Mouse (Mus musculus): Measurements from ENCODE around the gene Tmem204. TPM values are rescaled to one million over a fixed set of nuclear protein-coding genes. Genes with fewer than 3 reads are reported as not detected.

The Tmem204 gene
- polyA plus RNA-seq, 1 experiment from 2014 or later = 29.8 TPM

GRCm38 (mm10) chr17:25111739-25112422 is 28.5 kb upstream of the Tmem204 start:
- no peak overlapping the region for H3K9ac ChIP-seq
- peaks cover 57% of the 10 kb centered on the region for H3K36me3 ChIP-seq
- no peak for ATAC-seq (ENCODE audit: insufficient number of reproducible peaks, low FRiP score, low TSS enrichment, low read depth)

GRCm38 (mm10) chr17:25111220-25111619 is 27.8 kb upstream of the Tmem204 start:
- Histone ChIP-seq H3K4me1 (peaks cover 11% of the 10 kb centered on the region), H3K4me2 (replicated peaks) (no peak overlapping the region), H3K36me3 (peaks cover 64% of the 10 kb centered on the region), H3K27me3 (no peaks in the 10 kb centered on the region), H3K4me3 (replicated peaks) (no peak overlapping the region), H3K27ac (replicated peaks) (no peak overlapping the region), H3K9ac (no peak overlapping the region), H3K9me3 (replicated peaks) (no peaks in the 10 kb centered on the region)
- 93% methylated on average over 5 of the region's 5 CpGs for WGBS
- ATAC-seq (ENCODE audit: insufficient number of reproducible peaks, low FRiP score, low TSS enrichment, low read depth) = no peak

More at GRCm38 (mm10) chr17:25111739-25112422, 28.5 kb upstream of the Tmem204 start:
- H3K4me2 ChIP-seq (replicated peaks) = no peak overlapping the region
- H3K9me3 ChIP-seq (replicated peaks) = no peaks in the 10 kb centered on the region
- no peak overlapping the region for H3K27ac ChIP-seq (replicated peaks)
- no peaks in the 10 kb centered on the region for H3K27me3 ChIP-seq
- WGBS = 78% methylated on average over 8 of the region's 8 CpGs
- no peak overlapping the region for H3K4me3 ChIP-seq (replicated peaks)
- peaks cover 14% of the 10 kb centered on the region for H3K4me1 ChIP-seq

- Histone ChIP-seq H3K4me2 (replicated peaks) (no peak overlapping the region), H3K36me3 (peaks cover 70% of the 10 kb centered on the region), H3K9me3 (replicated peaks) (no peaks in the 10 kb centered on the region), H3K9ac (no peak overlapping the region), H3K27me3 (no peaks in the 10 kb centered on the region), H3K4me1 (peaks cover 7% of the 10 kb centered on the region), H3K27ac (replicated peaks) (no peak overlapping the region), H3K4me3 (replicated peaks) (no peak overlapping the region)
- ATAC-seq (ENCODE audit: insufficient number of reproducible peaks, low FRiP score, low TSS enrichment, low read depth) = no peak
- 88% methylated on average over 6 of the region's 6 CpGs for WGBS
Measured at GRCm38 (mm10) chr17:25110590-25110989, 27.2 kb upstream of the Tmem204 start.

- H3K27ac ChIP-seq (replicated peaks) = no peak overlapping the region
- H3K4me3 ChIP-seq (replicated peaks) = no peak overlapping the region
- H3K9ac ChIP-seq = no peak overlapping the region
- no peak for ATAC-seq (ENCODE audit: insufficient number of reproducible peaks, low FRiP score, low TSS enrichment, low read depth)
- no peaks in the 10 kb centered on the region for H3K9me3 ChIP-seq (replicated peaks)
- peaks cover 80% of the 10 kb centered on the region for H3K36me3 ChIP-seq
- H3K4me1 ChIP-seq = peaks cover 2% of the 10 kb centered on the region
- no peak overlapping the region for H3K4me2 ChIP-seq (replicated peaks)
- WGBS = 80% methylated on average over 2 of the region's 2 CpGs
- no peaks in the 10 kb centered on the region for H3K27me3 ChIP-seq
Measured at GRCm38 (mm10) chr17:25109578-25109977, 26.2 kb upstream of the Tmem204 start.

GRCm38 (mm10) chr17:25107786-25108185 is 24.4 kb upstream of the Tmem204 start:
- WGBS = 95% methylated on average over 7 of the region's 16 CpGs
- Histone ChIP-seq H3K4me3 (replicated peaks) (no peak overlapping the region), H3K4me2 (replicated peaks) (no peak overlapping the region), H3K9ac (no peak overlapping the region), H3K27me3 (no peaks in the 10 kb centered on the region), H3K9me3 (replicated peaks) (no peaks in the 10 kb centered on the region), H3K4me1 (no peaks in the 10 kb centered on the region), H3K27ac (replicated peaks) (no peak overlapping the region), H3K36me3 (peaks cover 86% of the 10 kb centered on the region)
- ATAC-seq (ENCODE audit: insufficient number of reproducible peaks, low FRiP score, low TSS enrichment, low read depth) = no peak

- Histone ChIP-seq H3K27me3 (no peaks in the 10 kb centered on the region), H3K4me2 (replicated peaks) (no peak overlapping the region), H3K4me1 (no peaks in the 10 kb centered on the region), H3K9me3 (replicated peaks) (no peaks in the 10 kb centered on the region), H3K36me3 (peaks cover 85% of the 10 kb centered on the region), H3K9ac (no peak overlapping the region), H3K4me3 (replicated peaks) (no peak overlapping the region), H3K27ac (replicated peaks) (no peak overlapping the region)
- ATAC-seq (ENCODE audit: insufficient number of reproducible peaks, low FRiP score, low TSS enrichment, low read depth) = no peak
- 88% methylated on average over 11 of the region's 11 CpGs for WGBS
Measured at GRCm38 (mm10) chr17:25101338-25101737, 17.9 kb upstream of the Tmem204 start.

GRCm38 (mm10) chr17:25100052-25100451 is 16.7 kb upstream of the Tmem204 start:
- ATAC-seq (ENCODE audit: insufficient number of reproducible peaks, low FRiP score, low TSS enrichment, low read depth) = no peak
- no peak overlapping the region for H3K4me2 ChIP-seq (replicated peaks)
- no peak overlapping the region for H3K9ac ChIP-seq
- H3K4me3 ChIP-seq (replicated peaks) = no peak overlapping the region
- H3K4me1 ChIP-seq = no peaks in the 10 kb centered on the region
- no peaks in the 10 kb centered on the region for H3K9me3 ChIP-seq (replicated peaks)
- WGBS = 93% methylated on average over 6 of the region's 6 CpGs
- peaks cover 72% of the 10 kb centered on the region for H3K36me3 ChIP-seq
- no peak overlapping the region for H3K27ac ChIP-seq (replicated peaks)
- H3K27me3 ChIP-seq = no peaks in the 10 kb centered on the region

- Histone ChIP-seq H3K4me3 (replicated peaks) (no peak overlapping the region), H3K4me1 (no peaks in the 10 kb centered on the region), H3K36me3 (peaks cover 55% of the 10 kb centered on the region), H3K9me3 (replicated peaks) (no peaks in the 10 kb centered on the region), H3K9ac (no peak overlapping the region), H3K4me2 (replicated peaks) (no peak overlapping the region), H3K27me3 (no peaks in the 10 kb centered on the region), H3K27ac (replicated peaks) (no peak overlapping the region)
- no peak for ATAC-seq (ENCODE audit: insufficient number of reproducible peaks, low FRiP score, low TSS enrichment, low read depth)
- WGBS = 87% methylated on average over 2 of the region's 2 CpGs
Measured at GRCm38 (mm10) chr17:25096221-25096620, 12.8 kb upstream of the Tmem204 start.

- WGBS = 88% methylated on average over 10 of the region's 10 CpGs
- H3K4me3 ChIP-seq (replicated peaks) = no peak overlapping the region
- no peak overlapping the region for H3K9ac ChIP-seq
- no peaks in the 10 kb centered on the region for H3K27me3 ChIP-seq
- H3K27ac ChIP-seq (replicated peaks) = no peak overlapping the region
- H3K4me1 ChIP-seq = peaks cover 2% of the 10 kb centered on the region; the same call in 1 of the 2 replicates
- no peak for ATAC-seq (ENCODE audit: insufficient number of reproducible peaks, low FRiP score, low TSS enrichment, low read depth)
- peaks cover 48% of the 10 kb centered on the region for H3K36me3 ChIP-seq
- H3K9me3 ChIP-seq (replicated peaks) = no peaks in the 10 kb centered on the region
- H3K4me2 ChIP-seq (replicated peaks) = no peak overlapping the region
Measured at GRCm38 (mm10) chr17:25090450-25090849, 7.1 kb upstream of the Tmem204 start.

- Histone ChIP-seq H3K4me3 (replicated peaks) (no peak overlapping the region), H3K9me3 (replicated peaks) (no peaks in the 10 kb centered on the region), H3K4me2 (replicated peaks) (no peak overlapping the region), H3K9ac (no peak overlapping the region), H3K36me3 (peaks cover 42% of the 10 kb centered on the region), H3K27me3 (no peaks in the 10 kb centered on the region), H3K4me1 (peaks cover 15% of the 10 kb centered on the region), H3K27ac (replicated peaks) (no peak overlapping the region)
- ATAC-seq (ENCODE audit: insufficient number of reproducible peaks, low FRiP score, low TSS enrichment, low read depth) = no peak
- 89% methylated on average over 10 of the region's 10 CpGs for WGBS
Measured at GRCm38 (mm10) chr17:25089158-25089557, 5.8 kb upstream of the Tmem204 start.

- H3K36me3 ChIP-seq = peaks cover 27% of the 10 kb centered on the region
- H3K9ac ChIP-seq = no peak overlapping the region
- peaks cover 38% of the 10 kb centered on the region for H3K4me1 ChIP-seq
- H3K27ac ChIP-seq (replicated peaks) = no peak overlapping the region
- H3K4me3 ChIP-seq (replicated peaks) = no peak overlapping the region
- no peak overlapping the region for H3K4me2 ChIP-seq (replicated peaks)
- no peaks in the 10 kb centered on the region for H3K9me3 ChIP-seq (replicated peaks)
- WGBS = 87% methylated on average over 7 of the region's 7 CpGs
- H3K27me3 ChIP-seq = no peaks in the 10 kb centered on the region
- ATAC-seq (ENCODE audit: insufficient number of reproducible peaks, low FRiP score, low TSS enrichment, low read depth) = no peak
Measured at GRCm38 (mm10) chr17:25086724-25087123, 3.3 kb upstream of the Tmem204 start.

GRCm38 (mm10) chr17:25084835-25085385 is 1.5 kb upstream of the Tmem204 start:
- Histone ChIP-seq H3K4me3 (replicated peaks) (no peak overlapping the region), H3K9ac (no peak overlapping the region), H3K27me3 (no peaks in the 10 kb centered on the region), H3K27ac (replicated peaks) (peak overlapping the region; percentile 97), H3K36me3 (peaks cover 18% of the 10 kb centered on the region; the same call in 1 of the 2 replicates), H3K9me3 (replicated peaks) (no peaks in the 10 kb centered on the region), H3K4me2 (replicated peaks) (no peak overlapping the region), H3K4me1 (peaks cover 56% of the 10 kb centered on the region)
- WGBS = 71% methylated on average over 13 of the region's 13 CpGs
- no peak for ATAC-seq (ENCODE audit: insufficient number of reproducible peaks, low FRiP score, low TSS enrichment, low read depth)

All from embryonic facial prominence, embryonic 15.5 days (tissue).